Mouse (Mus musculus) c-Kit-positive CD71-negative TER-119-negative erythroid progenitor cells, embryonic 14.5 days (primary cell): ENCODE measurements at regions not wholly inside any gene's neighbourhood (a gene's known extent, or its start where the extent isn't known, plus 50 kb on each side); places are given as distances from the start of the nearest gene placed in this dataset.

Experiments
- DNase-seq: peaks from one replicate; pipeline ENCODE4 v3.0.0-alpha.2; 2013; ENCODE audit warnings: low read depth

- no peak for DNase-seq
Observed at GRCm38 (mm10) chr2:167848468-167849440, 83.1 kb upstream of the Ptpn1 start.

DNA sequence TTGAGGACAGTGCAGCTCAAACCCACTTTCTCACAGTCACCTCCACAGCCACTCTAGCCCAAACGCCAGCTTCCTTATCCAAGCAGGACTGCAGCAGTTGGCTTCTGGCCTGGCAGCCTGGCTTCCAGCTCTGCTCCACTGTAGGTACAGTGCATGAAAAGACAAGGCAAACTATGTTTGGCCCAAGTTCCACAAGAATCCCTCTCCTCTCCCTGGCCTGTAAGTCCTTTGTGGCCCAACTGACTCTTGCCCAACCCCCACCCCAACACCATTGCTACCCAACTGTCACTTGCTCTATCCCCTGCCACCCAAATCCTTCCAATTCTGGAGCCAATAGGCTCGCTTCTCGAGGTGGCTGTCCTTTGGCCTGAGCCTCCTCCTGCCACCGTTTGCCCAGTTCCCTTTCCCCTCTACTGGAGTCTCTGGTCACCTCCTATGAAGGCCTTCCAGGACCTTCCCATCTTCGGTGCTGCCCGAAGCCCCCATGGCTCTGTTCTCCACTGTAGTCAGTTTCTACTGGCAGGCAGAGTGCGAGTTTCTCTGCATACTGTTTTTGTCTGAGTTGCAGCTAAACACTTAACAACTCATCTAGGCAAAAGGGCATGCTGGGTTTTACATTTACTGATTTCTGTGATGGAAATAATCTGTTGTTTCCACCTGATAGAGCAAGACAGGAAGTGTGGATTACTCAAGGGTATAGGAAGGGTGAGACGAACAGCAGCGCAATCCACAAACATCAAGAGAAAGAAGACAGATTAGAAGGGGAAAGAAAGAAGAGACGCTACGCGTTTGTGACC, 84.4 kb upstream of the Ptpn1 start:
- DNase-seq, result no peak

- DNase-seq, result no peak
Observed at GRCm38 (mm10) chr2:167845370-167845769, 86.5 kb upstream of the Ptpn1 start.

DNA sequence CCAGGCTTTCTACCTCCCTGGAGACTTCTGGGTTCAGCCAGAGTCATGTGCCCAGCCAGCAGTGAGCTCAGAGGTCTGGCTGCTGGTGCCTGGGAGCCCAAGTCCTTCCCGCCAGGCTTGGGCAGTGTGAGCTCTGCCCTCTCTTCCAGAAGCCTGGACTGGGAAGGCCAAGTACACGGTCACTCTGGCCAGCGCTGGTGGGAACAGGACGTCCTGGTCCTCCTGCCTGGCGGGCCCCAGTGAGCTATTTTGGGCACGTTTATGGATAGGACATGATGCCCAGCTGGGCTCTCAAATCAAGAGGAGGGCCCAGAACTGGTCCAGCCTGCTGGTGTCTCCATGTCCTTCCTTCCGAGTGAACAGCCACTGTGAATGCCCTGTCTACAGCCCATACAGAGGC, 87.3 kb upstream of the Ptpn1 start:
- no peak for DNase-seq

DNA sequence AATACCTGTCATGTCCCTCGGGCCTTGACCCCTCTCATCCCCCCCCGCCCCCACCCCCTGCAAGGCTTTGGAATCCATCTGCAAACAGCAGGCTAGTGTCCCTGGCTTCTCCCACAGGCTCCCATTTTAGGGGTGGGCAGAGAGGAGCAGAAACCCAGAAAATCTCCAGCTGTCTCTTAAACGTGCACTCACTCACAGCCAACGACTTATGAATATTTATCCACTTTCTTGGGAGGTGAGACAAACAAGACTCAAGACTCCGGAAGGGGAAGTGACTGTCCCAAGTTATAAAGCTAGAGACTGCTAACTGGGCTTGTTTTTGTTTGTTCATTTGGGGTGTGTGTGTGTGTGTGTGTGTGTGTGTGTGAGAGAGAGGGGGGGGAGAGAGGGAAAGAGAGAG, 87.9 kb upstream of the Ptpn1 start:
- DNase-seq, result no peak

DNA sequence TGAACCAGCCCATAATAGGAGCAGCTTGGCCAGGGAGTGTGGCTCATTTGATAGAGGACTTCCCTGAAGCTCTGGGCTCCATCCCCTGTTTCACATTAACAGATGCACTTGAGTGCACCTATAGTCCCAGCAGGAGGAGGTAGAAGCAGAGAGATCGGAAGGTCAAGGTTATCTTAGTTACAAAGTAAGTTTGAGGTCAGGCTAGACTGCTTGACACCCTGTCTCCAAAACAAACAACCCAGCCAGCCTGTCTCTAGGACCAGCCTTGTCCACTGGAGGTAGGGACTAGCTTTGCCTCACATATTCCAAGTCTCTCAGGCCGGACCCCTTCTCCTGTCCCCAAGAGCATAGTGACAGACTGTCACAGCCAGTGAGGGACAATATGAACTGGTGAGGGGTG, 88.9 kb upstream of the Ptpn1 start:
- DNase-seq, result no peak

GRCm38 (mm10) chr2:167842473-167842872, 89.4 kb upstream of the Ptpn1 start:
- no peak for DNase-seq

DNA sequence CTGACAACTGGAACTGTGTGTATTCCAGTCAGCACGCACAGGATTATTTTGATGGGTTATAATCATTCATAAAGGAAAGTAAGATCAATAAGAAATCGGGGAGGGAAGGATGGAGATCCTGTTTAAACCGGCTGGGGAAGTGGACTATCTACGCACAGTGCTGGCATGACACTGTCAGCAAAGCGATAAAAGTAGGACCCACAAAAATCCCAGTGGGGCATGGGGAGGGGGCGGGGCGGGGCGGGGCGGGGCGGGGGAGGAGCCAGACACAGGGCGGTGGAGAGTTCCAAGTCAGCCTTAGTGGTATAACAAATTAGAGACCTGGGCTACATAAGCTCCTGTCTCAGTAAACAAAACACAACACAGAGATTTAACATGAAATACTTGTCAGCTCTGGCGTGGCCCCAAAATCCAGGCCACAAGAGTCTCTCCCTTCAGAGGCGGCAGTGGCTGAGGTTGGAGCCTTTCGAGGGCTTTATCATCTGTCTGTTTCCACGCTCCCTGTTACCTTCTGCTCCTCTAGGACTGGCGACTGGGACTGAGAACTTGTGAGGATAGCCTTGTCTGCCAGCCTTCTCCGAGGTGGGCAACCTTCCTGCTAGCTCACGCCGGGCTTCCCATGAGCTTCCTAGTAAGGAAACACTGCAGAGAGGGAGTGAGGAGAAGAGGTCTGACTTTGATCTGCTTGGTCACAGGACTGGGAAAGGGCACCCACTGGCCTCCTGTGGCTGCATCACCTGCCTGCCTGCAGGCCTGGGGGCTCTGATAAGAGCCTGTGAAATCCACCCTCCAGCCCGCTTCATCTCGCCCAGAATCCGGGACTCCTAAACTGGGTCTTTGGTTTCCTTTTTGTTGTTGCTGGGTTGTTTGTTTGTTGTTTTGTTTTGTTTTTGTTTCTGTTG, 90.3 kb upstream of the Ptpn1 start:
- no peak for DNase-seq

GRCm38 (mm10) chr2:167840344-167840743, 91.5 kb upstream of the Ptpn1 start:
- DNase-seq, result no peak

DNA sequence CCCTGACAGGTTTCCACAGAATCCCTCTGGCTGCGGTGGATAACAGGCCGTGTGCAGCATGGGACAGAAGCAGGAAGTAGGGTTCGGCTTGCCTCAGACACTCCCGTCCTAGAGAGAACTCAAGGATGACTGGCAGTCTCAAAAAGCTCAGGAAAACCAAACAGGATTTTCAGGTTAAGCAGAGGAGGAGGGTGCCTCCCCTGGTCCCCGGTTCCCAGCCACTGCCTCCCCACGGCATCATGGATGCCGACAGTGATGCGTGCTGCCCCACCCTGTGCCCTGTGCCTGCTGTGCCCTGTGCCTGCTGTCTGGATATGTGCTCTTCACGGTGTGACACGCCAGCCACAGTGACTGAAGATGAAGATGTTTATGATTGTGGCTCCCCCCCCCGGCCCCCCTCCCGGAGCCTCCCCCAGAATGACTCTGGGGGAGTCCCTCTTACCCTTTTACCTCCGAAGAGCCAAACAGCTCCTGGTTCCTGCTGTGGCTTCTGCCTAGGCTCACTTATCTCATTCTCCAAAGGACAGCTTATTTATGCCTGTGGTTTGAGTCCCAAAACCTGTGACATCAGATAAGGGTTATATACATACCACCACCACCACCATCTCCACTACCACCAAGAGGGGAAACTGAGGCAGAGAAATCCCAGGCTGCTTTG, 92.4 kb upstream of the Ptpn1 start:
- DNase-seq, result no peak

DNA sequence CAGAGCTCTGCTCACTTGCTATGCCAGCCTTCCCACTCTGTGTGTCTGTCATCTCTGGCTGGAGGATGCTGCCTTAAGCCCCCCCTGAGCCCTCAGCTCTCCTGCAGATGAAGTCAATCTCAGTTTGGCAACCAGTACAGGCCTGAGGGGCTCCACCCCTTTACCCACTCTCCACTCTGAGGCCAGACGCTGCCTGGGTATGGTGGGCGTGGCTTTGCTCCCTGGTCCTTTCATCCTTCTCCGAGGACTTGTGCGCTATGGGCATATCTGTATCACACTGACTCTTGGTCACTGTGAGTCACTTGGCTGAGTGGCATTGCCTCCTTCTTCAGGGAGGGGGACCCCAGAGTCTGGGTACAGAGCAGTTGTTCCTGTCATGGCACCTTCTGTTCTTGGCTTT, 94.3 kb upstream of the Ptpn1 start:
- DNase-seq, result no peak

- no peak for DNase-seq
Observed at GRCm38 (mm10) chr2:167836611-167837010, 95.2 kb upstream of the Ptpn1 start.

- no peak for DNase-seq
Observed at GRCm38 (mm10) chr2:167834605-167835004, 97.3 kb upstream of the Ptpn1 start.

GRCm38 (mm10) chr2:167833290-167833953, 98.4 kb upstream of the Ptpn1 start:
- DNase-seq, result no peak

GRCm38 (mm10) chr2:167831076-167832039, 100.5 kb upstream of the Ptpn1 start:
- no peak for DNase-seq

DNA sequence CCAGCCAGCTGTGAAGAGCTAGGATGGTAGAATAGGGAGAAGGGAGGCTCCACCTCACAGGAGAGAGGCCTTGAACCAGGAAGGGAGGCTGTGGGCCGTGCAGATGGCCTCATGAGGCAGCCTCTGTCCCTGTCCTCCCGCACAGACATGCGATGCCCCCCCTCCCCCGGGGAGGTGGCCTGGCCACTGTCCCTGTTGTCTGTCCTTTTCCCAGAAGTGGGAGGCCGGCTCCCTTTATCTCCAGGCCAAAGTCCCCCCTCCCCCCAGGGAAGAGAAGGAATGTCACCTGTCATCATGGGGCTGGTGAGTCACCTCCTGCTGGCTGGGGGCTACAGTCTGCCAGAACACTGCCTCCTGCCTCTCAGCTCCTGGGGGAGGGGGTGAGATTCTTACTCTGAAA, 103.6 kb upstream of the Ptpn1 start:
- DNase-seq, result no peak

- no peak for DNase-seq
Observed at GRCm38 (mm10) chr2:167826922-167827703, 104.7 kb upstream of the Ptpn1 start.

- no peak for DNase-seq
Observed at GRCm38 (mm10) chr2:167823513-167823912, 108.3 kb upstream of the Ptpn1 start.

- no peak for DNase-seq
Observed at GRCm38 (mm10) chr2:167823044-167823443, 108.8 kb upstream of the Ptpn1 start.
